Mouse (Mus musculus) hindbrain, embryonic 15.5 days (tissue): ENCODE data around the gene Gm49661. TPM values are rescaled to one million over a fixed set of nuclear protein-coding genes. Genes with fewer than 3 reads are reported as not detected.

Experiments used
- ATAC-seq: fragments of 200-750 bp; cut with Nextera tagmentation; 2 replicates; pipeline ENCODE4 v1.8.0; 2017; ENCODE audit warnings: low read depth, moderate number of reproducible peaks, moderate TSS enrichment; ENCODE audit not compliant: low FRiP score
- H3K27ac ChIP-seq: fragments of 300-500 bp; sonication (generic); replicated peaks from 2 replicates; pipeline ENCODE4 v1.5.1; 2015; ENCODE audit warnings: mild to moderate bottlenecking, inconsistent platforms
- H3K27me3 ChIP-seq: fragments of 300-500 bp; sonication (generic); 2 replicates; pipeline ENCODE4 v1.6.1; 2015; ENCODE audit warnings: control low read depth, inconsistent platforms
- H3K36me3 ChIP-seq: fragments of 300-500 bp; sonication (generic); 2 replicates; pipeline ENCODE4 v1.6.1; 2015; ENCODE audit warnings: control low read depth, inconsistent platforms
- H3K4me1 ChIP-seq: fragments of 300-500 bp; sonication (generic); replicated peaks from 2 replicates; pipeline ENCODE4 v1.6.1; 2015; ENCODE audit warnings: control low read depth, inconsistent platforms
- H3K4me2 ChIP-seq: fragments of 300-500 bp; sonication (generic); 2 replicates; pipeline ENCODE4 v1.6.1; 2015; ENCODE audit warnings: moderate library complexity, mild to moderate bottlenecking, inconsistent platforms
- H3K4me3 ChIP-seq: fragments of 300-500 bp; sonication (generic); 2 replicates; pipeline ENCODE4 v1.5.1; 2015; ENCODE audit warnings: mild to moderate bottlenecking, inconsistent platforms
- H3K9ac ChIP-seq: fragments of 300-500 bp; sonication (generic); 2 replicates; pipeline ENCODE4 v1.6.1; 2015; ENCODE audit warnings: inconsistent platforms
- H3K9me3 ChIP-seq: fragments of 300-500 bp; sonication (generic); 2 replicates; pipeline ENCODE4 v1.6.1; 2016; ENCODE audit warnings: control low read depth, inconsistent platforms
- WGBS: fragments of 180-500 bp; shearing (Covaris S2); methylation state at CpG from one replicate; pipeline ENCODE4 v1.1.7; 2015; 5-methylcytosine and 5-hydroxymethylcytosine counted together
- polyA plus RNA-seq: library from polyadenylated mRNA; unstranded; fragments of >200 nt; fragmentation: Nextera tagmentation; extraction: Ambion mirVana; gene quantifications from 2 replicates; pipeline ENCODE4 v1.2.1, GENCODE M21; 2015

Gene Gm49661
- polyA plus RNA-seq, 1 experiment from 2014 or later, result not detected

DNA sequence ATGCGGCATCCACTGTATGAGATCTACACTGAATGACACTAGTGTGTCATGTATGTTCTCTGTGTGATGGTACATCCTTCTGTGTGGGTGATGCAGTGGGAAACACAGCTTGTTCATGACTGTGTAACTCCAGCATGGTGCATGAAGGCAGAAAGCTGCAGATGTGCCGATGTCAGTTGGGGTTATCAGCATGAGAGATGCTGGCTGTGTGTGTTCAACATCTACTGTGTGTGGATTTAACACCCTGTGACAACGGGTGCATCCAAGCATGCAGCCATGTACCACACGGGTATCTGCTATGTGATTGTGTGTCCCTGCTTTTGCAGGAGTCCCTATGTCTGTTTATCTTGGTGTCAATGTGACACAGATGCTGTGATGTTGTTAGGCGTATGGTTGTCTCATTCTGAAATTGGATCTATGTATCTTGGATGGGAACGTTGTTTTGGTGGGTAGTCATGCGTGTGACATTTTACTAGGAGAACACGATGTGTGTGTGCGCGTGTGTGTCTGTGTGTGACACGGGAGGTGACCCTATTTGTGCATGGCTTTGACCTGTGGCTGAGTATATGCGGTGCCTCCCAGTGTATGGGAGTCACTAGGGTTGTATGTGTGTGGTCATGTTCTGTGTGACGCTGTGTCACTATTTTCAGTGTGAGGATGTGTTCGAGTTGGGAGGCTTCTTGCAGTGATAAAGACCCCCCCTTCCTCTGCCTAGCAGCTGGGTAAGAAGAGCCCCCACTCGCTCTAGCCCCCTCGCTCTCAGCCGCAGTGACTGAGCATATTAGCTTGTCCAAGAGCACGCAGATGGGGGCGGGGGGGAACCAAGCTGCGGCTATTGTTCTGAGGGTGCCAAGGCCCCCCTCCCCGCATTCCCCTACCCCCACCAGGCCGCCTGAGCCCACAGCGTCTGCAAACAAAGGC is 32.9 kb downstream of the Gm49661 start:
- H3K36me3 ChIP-seq, result peaks cover 10% of the 10 kb centered on the region
- 12% methylated on average over 23 of the region's 23 CpGs for WGBS
- peak overlapping the region; percentile 97 for H3K9ac ChIP-seq
- ATAC-seq, result peak; percentile 61
- H3K27me3 ChIP-seq, result no peaks in the 10 kb centered on the region
- peak overlapping the region; percentile 81 for H3K4me3 ChIP-seq
- H3K4me2 ChIP-seq, result peak overlapping the region; percentile 70
- peaks cover 23% of the 10 kb centered on the region for H3K4me1 ChIP-seq
- H3K27ac ChIP-seq, result peak overlapping the region; percentile 97
- no peaks in the 10 kb centered on the region for H3K9me3 ChIP-seq

DNA sequence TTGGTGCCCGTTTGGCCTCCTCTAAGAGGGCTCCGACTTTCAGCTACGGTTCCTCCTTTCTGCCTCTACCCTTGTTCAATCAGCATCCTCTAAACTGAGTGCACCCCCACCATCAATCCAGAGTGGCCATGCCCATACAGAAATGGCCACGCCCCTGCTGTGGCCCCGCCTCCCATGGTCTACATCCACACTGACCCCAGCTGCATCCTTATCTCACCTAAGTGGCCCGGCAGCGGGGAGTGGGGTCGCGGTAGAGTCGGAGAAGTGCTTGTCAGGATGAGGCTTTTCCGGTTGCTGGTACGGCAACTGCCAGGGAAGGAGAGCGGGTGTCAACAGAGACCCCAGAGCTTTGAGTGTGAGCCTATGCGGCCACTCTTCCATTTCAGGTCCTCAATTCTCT is 33.7 kb downstream of the Gm49661 start:
- H3K9me3 ChIP-seq, result no peaks in the 10 kb centered on the region
- 4% methylated on average over 14 of the region's 14 CpGs for WGBS
- H3K27me3 ChIP-seq, result no peaks in the 10 kb centered on the region
- H3K4me3 ChIP-seq, result peak overlapping the region; percentile 81
- H3K4me2 ChIP-seq, result peak overlapping the region; percentile 70
- ATAC-seq, result 0 out of 2 replicates have a peak, but pooled peaks have one; percentile 4
- H3K9ac ChIP-seq, result peak overlapping the region; percentile 97
- H3K36me3 ChIP-seq, result peaks cover 16% of the 10 kb centered on the region
- H3K4me1 ChIP-seq, result peaks cover 23% of the 10 kb centered on the region
- H3K27ac ChIP-seq, result peak overlapping the region; percentile 97

GRCm38 (mm10) chr8:84934860-84935259 is 34.4 kb downstream of the Gm49661 start:
- H3K4me3 ChIP-seq, result peak overlapping the region; percentile 81
- H3K36me3 ChIP-seq, result peaks cover 20% of the 10 kb centered on the region
- peak overlapping the region; percentile 70 for H3K4me2 ChIP-seq
- peak; percentile 74 for ATAC-seq
- WGBS, result under 1% methylated on average over 15 of the region's 15 CpGs
- H3K27ac ChIP-seq, result peak overlapping the region; percentile 97
- H3K27me3 ChIP-seq, result no peaks in the 10 kb centered on the region
- H3K9me3 ChIP-seq, result no peaks in the 10 kb centered on the region
- peak overlapping the region; percentile 97 for H3K9ac ChIP-seq
- peaks cover 23% of the 10 kb centered on the region for H3K4me1 ChIP-seq

DNA sequence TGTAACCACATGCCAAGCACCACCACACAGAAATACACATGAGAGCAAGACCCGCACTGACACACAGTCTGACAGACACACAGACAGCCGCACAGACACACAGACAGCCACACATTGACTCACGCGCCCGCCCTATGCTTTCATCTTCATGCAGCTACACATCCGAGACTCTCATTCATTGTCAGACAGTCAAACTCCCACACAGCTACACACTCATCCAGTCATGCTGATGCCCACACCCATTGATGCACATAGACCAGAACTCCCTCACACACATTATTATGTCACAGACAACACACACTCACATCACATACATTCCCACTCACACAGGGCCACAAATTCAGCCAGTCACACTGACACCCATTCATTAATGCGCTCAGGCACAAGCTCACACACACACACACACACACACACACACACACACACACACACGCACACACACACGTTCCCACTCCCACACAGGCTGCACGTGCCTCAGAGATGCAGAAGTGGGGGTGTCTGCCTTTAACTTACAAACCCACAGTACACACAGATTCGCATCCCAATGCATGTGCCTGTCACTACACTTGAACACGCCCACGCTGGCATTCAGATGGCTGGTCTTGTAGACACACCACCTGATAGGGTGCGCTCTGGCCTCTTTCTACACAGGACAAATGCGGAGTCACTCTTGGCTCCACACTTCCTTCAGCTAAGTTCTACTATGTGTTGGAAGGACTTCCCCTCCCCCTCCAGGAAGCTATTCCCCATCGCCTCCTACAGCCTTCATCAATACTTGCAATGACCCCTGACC is 35.3 kb downstream of the Gm49661 start:
- Histone ChIP-seq H3K27ac (no peak overlapping the region), H3K27me3 (no peaks in the 10 kb centered on the region), H3K36me3 (peaks cover 20% of the 10 kb centered on the region), H3K4me1 (peaks cover 28% of the 10 kb centered on the region), H3K4me2 (peak overlapping the region; percentile 70), H3K9me3 (no peaks in the 10 kb centered on the region), H3K4me3 (peak overlapping the region; percentile 81), H3K9ac (no peak overlapping the region)
- 83% methylated on average over 16 of the region's 16 CpGs for WGBS
- ATAC-seq, result no peak

GRCm38 (mm10) chr8:84930582-84930981 is 38.7 kb downstream of the Gm49661 start:
- Histone ChIP-seq H3K9me3 (no peaks in the 10 kb centered on the region), H3K9ac (no peak overlapping the region), H3K4me1 (peaks cover 27% of the 10 kb centered on the region), H3K27ac (no peak overlapping the region), H3K4me3 (no peak overlapping the region), H3K36me3 (peaks cover 39% of the 10 kb centered on the region), H3K27me3 (no peaks in the 10 kb centered on the region), H3K4me2 (no peak overlapping the region)
- WGBS, result 88% methylated on average over 13 of the region's 13 CpGs
- no peak for ATAC-seq

- H3K27me3 ChIP-seq, result no peaks in the 10 kb centered on the region
- H3K9ac ChIP-seq, result no peak overlapping the region
- H3K36me3 ChIP-seq, result peaks cover 53% of the 10 kb centered on the region
- no peak overlapping the region for H3K27ac ChIP-seq
- peak overlapping the region; percentile 25 for H3K4me3 ChIP-seq
- peak; percentile 71 for ATAC-seq
- H3K4me2 ChIP-seq, result peak overlapping the region; percentile 53
- H3K4me1 ChIP-seq, result peaks cover 8% of the 10 kb centered on the region
- no peaks in the 10 kb centered on the region for H3K9me3 ChIP-seq
- 2% methylated on average over 46 of the region's 52 CpGs for WGBS
Measured at GRCm38 (mm10) chr8:84928456-84929306, 40.6 kb downstream of the Gm49661 start.

DNA sequence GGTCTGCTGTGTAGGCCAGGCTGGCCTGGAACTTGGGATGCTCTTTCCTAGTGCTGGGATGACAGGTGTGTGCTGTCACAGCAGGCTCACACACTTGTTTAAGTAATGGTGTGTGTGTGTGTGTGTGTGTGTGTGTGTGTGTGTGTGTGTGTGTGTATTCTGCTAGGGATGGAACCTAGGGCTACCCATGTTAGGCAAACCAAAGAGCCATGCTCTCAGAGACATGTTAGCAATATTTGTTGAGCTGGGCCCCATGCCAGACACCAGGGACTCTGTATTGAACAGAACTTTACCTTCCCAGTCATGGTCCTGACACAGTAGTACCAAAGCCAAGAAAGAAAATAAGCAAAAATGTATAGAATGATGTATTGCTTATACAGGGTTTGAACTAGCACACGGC is 41.7 kb downstream of the Gm49661 start:
- no peaks in the 10 kb centered on the region for H3K27me3 ChIP-seq
- WGBS, result 85% methylated on average over 1 of the region's 1 CpGs
- peaks cover 61% of the 10 kb centered on the region for H3K36me3 ChIP-seq
- peaks cover 6% of the 10 kb centered on the region for H3K4me1 ChIP-seq
- no peak overlapping the region for H3K27ac ChIP-seq
- no peak overlapping the region for H3K4me3 ChIP-seq
- no peak for ATAC-seq
- H3K9me3 ChIP-seq, result no peaks in the 10 kb centered on the region
- no peak overlapping the region for H3K4me2 ChIP-seq
- H3K9ac ChIP-seq, result no peak overlapping the region

DNA sequence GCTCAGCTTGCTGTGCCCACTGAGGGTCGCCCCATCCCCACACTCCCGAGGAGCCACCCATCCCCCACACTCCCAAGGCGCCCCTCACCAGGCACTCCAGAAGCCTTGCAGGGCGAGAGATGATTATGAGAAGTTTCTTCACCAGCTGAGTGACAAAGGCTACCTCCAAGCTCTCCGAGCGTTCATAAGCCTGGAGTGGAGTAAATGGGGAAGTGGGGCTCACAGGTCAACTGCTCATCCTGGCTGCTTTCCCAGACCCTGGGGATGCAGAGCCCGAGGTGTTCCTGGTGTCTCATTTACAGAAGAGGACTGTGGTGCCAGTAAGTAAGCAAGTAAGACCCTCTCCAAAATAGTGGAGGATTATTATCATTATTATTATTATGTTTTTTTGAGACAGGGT is 43.7 kb downstream of the Gm49661 start:
- Histone ChIP-seq H3K9ac (no peak overlapping the region), H3K9me3 (no peaks in the 10 kb centered on the region), H3K27ac (no peak overlapping the region), H3K36me3 (peaks cover 65% of the 10 kb centered on the region), H3K27me3 (no peaks in the 10 kb centered on the region), H3K4me1 (peaks cover 6% of the 10 kb centered on the region), H3K4me3 (no peak overlapping the region), H3K4me2 (no peak overlapping the region)
- 72% methylated on average over 7 of the region's 7 CpGs for WGBS
- no peak for ATAC-seq

- Histone ChIP-seq H3K4me3 (no peak overlapping the region), H3K27ac (no peak overlapping the region), H3K27me3 (0 out of 2 replicates have a peak, but pooled peaks cover 2% of the 10 kb centered on the region), H3K9me3 (no peaks in the 10 kb centered on the region), H3K4me2 (no peak overlapping the region), H3K4me1 (no peaks in the 10 kb centered on the region), H3K9ac (no peak overlapping the region), H3K36me3 (peaks cover 87% of the 10 kb centered on the region)
- no peak for ATAC-seq
- 85% methylated on average over 2 of the region's 2 CpGs for WGBS
Measured at GRCm38 (mm10) chr8:84921596-84921995, 47.6 kb downstream of the Gm49661 start.

GRCm38 (mm10) chr8:84918646-84919045 is 50.6 kb downstream of the Gm49661 start:
- Histone ChIP-seq H3K27ac (no peak overlapping the region), H3K4me1 (no peaks in the 10 kb centered on the region), H3K9ac (no peak overlapping the region), H3K4me3 (no peak overlapping the region), H3K9me3 (no peaks in the 10 kb centered on the region), H3K27me3 (peaks cover 14% of the 10 kb centered on the region; the same call in 1 of the 2 replicates), H3K4me2 (no peak overlapping the region), H3K36me3 (peaks cover 93% of the 10 kb centered on the region)
- 94% methylated on average over 15 of the region's 15 CpGs for WGBS
- ATAC-seq, result no peak

- no peak overlapping the region for H3K4me3 ChIP-seq
- peaks cover 4% of the 10 kb centered on the region; the same call in 1 of the 2 replicates for H3K4me1 ChIP-seq
- 33% methylated on average over 20 of the region's 20 CpGs for WGBS
- ATAC-seq, result no peak
- H3K9ac ChIP-seq, result no peak overlapping the region
- H3K36me3 ChIP-seq, result peaks cover 93% of the 10 kb centered on the region
- peaks cover 14% of the 10 kb centered on the region; the same call in 1 of the 2 replicates for H3K27me3 ChIP-seq
- H3K4me2 ChIP-seq, result no peak overlapping the region
- H3K9me3 ChIP-seq, result no peaks in the 10 kb centered on the region
- H3K27ac ChIP-seq, result no peak overlapping the region
Measured at GRCm38 (mm10) chr8:84917781-84918180, 51.5 kb downstream of the Gm49661 start.
